Mouse (Mus musculus): ENCODE measurements around the gene Thrsp. TPM values are rescaled to one million over a fixed set of nuclear protein-coding genes. Genes with fewer than 3 reads are reported as not detected.

Gene Thrsp
- polyA plus RNA-seq, 1 experiment from 2014 or later: 1.7 TPM

- no peaks in the 10 kb centered on the region for H3K4me1 ChIP-seq
- peaks cover 9% of the 10 kb centered on the region for H3K36me3 ChIP-seq
- H3K9ac ChIP-seq: no peak overlapping the region
- whole genome bisulfite sequencing: 42% methylated on average over 9 of the region's 9 CpGs
- ATAC-seq (ENCODE audit: insufficient read depth, low FRiP score, low read depth): no peak
- H3K4me2 ChIP-seq: no peak overlapping the region
- no peaks in the 10 kb centered on the region for H3K27me3 ChIP-seq (replicated peaks)
- no peaks in the 10 kb centered on the region for H3K9me3 ChIP-seq
- no peak overlapping the region for H3K4me3 ChIP-seq (replicated peaks)
- H3K27ac ChIP-seq: no peak overlapping the region
Observed at GRCm38 (mm10) chr7:97414915-97415687, 2.4 kb downstream of the Thrsp start.

GRCm38 (mm10) chr7:97414426-97414825 is 3.1 kb downstream of the Thrsp start:
- H3K4me1 ChIP-seq: no peaks in the 10 kb centered on the region
- no peak overlapping the region for H3K9ac ChIP-seq
- ATAC-seq (ENCODE audit: insufficient read depth, low FRiP score, low read depth): no peak
- no peaks in the 10 kb centered on the region for H3K27me3 ChIP-seq (replicated peaks)
- no peak overlapping the region for H3K4me2 ChIP-seq
- H3K4me3 ChIP-seq (replicated peaks): no peak overlapping the region
- WGBS: 83% methylated on average over 1 of the region's 1 CpGs
- no peak overlapping the region for H3K27ac ChIP-seq
- no peaks in the 10 kb centered on the region for H3K9me3 ChIP-seq
- H3K36me3 ChIP-seq: peaks cover 15% of the 10 kb centered on the region

- H3K9me3 ChIP-seq: no peaks in the 10 kb centered on the region
- ATAC-seq (ENCODE audit: insufficient read depth, low FRiP score, low read depth): no peak
- no peaks in the 10 kb centered on the region for H3K4me1 ChIP-seq
- WGBS: 94% methylated on average over 1 of the region's 1 CpGs
- peaks cover 20% of the 10 kb centered on the region for H3K36me3 ChIP-seq
- H3K4me3 ChIP-seq (replicated peaks): no peak overlapping the region
- H3K9ac ChIP-seq: no peak overlapping the region
- no peaks in the 10 kb centered on the region for H3K27me3 ChIP-seq (replicated peaks)
- H3K27ac ChIP-seq: no peak overlapping the region
- no peak overlapping the region for H3K4me2 ChIP-seq
Observed at GRCm38 (mm10) chr7:97413981-97414380, 3.5 kb downstream of the Thrsp start.

- 77% methylated on average over 3 of the region's 3 CpGs for WGBS
- Histone ChIP-seq H3K4me2 (no peak overlapping the region), H3K4me1 (peaks cover under 1% of the 10 kb centered on the region; the same call in 1 of the 2 replicates), H3K4me3 (replicated peaks) (no peak overlapping the region), H3K36me3 (peaks cover 21% of the 10 kb centered on the region), H3K9me3 (no peaks in the 10 kb centered on the region), H3K27ac (no peak overlapping the region), H3K9ac (no peak overlapping the region), H3K27me3 (replicated peaks) (no peaks in the 10 kb centered on the region)
- ATAC-seq (ENCODE audit: insufficient read depth, low FRiP score, low read depth): no peak
Observed at GRCm38 (mm10) chr7:97411575-97411974, 6.0 kb downstream of the Thrsp start.

- no peaks in the 10 kb centered on the region for H3K27me3 ChIP-seq (replicated peaks)
- H3K4me3 ChIP-seq (replicated peaks): no peak overlapping the region
- ATAC-seq (ENCODE audit: insufficient read depth, low FRiP score, low read depth): no peak
- H3K4me2 ChIP-seq: no peak overlapping the region
- peaks cover 21% of the 10 kb centered on the region for H3K36me3 ChIP-seq
- peaks cover 3% of the 10 kb centered on the region; the same call in 1 of the 2 replicates for H3K4me1 ChIP-seq
- no peak overlapping the region for H3K9ac ChIP-seq
- WGBS: 94% methylated on average over 2 of the region's 2 CpGs
- no peaks in the 10 kb centered on the region for H3K9me3 ChIP-seq
- no peak overlapping the region for H3K27ac ChIP-seq
Observed at GRCm38 (mm10) chr7:97411106-97411505, 6.4 kb downstream of the Thrsp start.

- Histone ChIP-seq H3K36me3 (peaks cover 28% of the 10 kb centered on the region), H3K27ac (no peak overlapping the region), H3K9ac (no peak overlapping the region), H3K27me3 (replicated peaks) (no peaks in the 10 kb centered on the region), H3K4me2 (no peak overlapping the region), H3K4me1 (peaks cover 3% of the 10 kb centered on the region; the same call in 1 of the 2 replicates), H3K4me3 (replicated peaks) (no peak overlapping the region), H3K9me3 (no peaks in the 10 kb centered on the region)
- ATAC-seq (ENCODE audit: insufficient read depth, low FRiP score, low read depth): no peak; the same call in 1 of the 2 replicates
- 54% methylated on average over 10 of the region's 10 CpGs for WGBS
Observed at GRCm38 (mm10) chr7:97407145-97407544, 10.4 kb downstream of the Thrsp start.

- H3K27ac ChIP-seq: peak within 1 kb of the TSS; percentile 84
- H3K4me2 ChIP-seq: peak within 1 kb of the TSS; percentile 58
- WGBS: under 1% methylated on average over 54 of the region's 54 CpGs
Observed at GRCm38 (mm10) chr7:97399960-97400715, 17.4 kb downstream of the Thrsp start, which contains the start of gene Ndufc2. Gene Ndufc2 (plus strand): TSS chr7:97400003.

GRCm38 (mm10) chr7:97398943-97399342 is 18.6 kb downstream of the Thrsp start:
- WGBS: 89% methylated on average over 6 of the region's 6 CpGs
- no peak for ATAC-seq (ENCODE audit: insufficient read depth, low FRiP score, low read depth)
- no peak overlapping the region for H3K9ac ChIP-seq
- H3K27me3 ChIP-seq (replicated peaks): no peaks in the 10 kb centered on the region
- H3K9me3 ChIP-seq: no peaks in the 10 kb centered on the region
- H3K4me3 ChIP-seq (replicated peaks): no peak overlapping the region
- H3K4me1 ChIP-seq: peaks cover 11% of the 10 kb centered on the region
- no peak overlapping the region for H3K4me2 ChIP-seq
- 0 out of 2 replicates have a peak, but pooled peaks cover 6% of the 10 kb centered on the region for H3K36me3 ChIP-seq
- no peak overlapping the region for H3K27ac ChIP-seq

More at GRCm38 (mm10) chr7:97399960-97400715, 17.4 kb downstream of the Thrsp start, which contains the start of gene Ndufc2:
- H3K9me3 ChIP-seq: no peaks in the 10 kb centered on the region
- 0 out of 2 replicates have a peak, but pooled peaks cover 6% of the 10 kb centered on the region for H3K36me3 ChIP-seq
- H3K27me3 ChIP-seq (replicated peaks): no peaks in the 10 kb centered on the region
- peaks cover 11% of the 10 kb centered on the region for H3K4me1 ChIP-seq
- H3K4me3 ChIP-seq (replicated peaks): peak within 1 kb of the TSS; percentile 87
- ATAC-seq (ENCODE audit: insufficient read depth, low FRiP score, low read depth): peak; percentile 83
- peak within 1 kb of the TSS; percentile 96 for H3K9ac ChIP-seq

- no peak overlapping the region for H3K9ac ChIP-seq
- 77% methylated on average over 2 of the region's 2 CpGs for WGBS
- peaks cover 20% of the 10 kb centered on the region for H3K36me3 ChIP-seq
- no peaks in the 10 kb centered on the region for H3K27me3 ChIP-seq (replicated peaks)
- no peak overlapping the region for H3K4me3 ChIP-seq (replicated peaks)
- ATAC-seq (ENCODE audit: insufficient read depth, low FRiP score, low read depth): no peak
- no peaks in the 10 kb centered on the region for H3K9me3 ChIP-seq
- no peaks in the 10 kb centered on the region for H3K4me1 ChIP-seq
- no peak overlapping the region for H3K4me2 ChIP-seq
- no peak overlapping the region for H3K27ac ChIP-seq
Observed at GRCm38 (mm10) chr7:97394375-97394774, 23.2 kb downstream of the Thrsp start.

GRCm38 (mm10) chr7:97392079-97392445 is 25.5 kb downstream of the Thrsp start:
- H3K9me3 ChIP-seq: no peaks in the 10 kb centered on the region
- no peak overlapping the region for H3K4me2 ChIP-seq
- H3K27me3 ChIP-seq (replicated peaks): no peaks in the 10 kb centered on the region
- ATAC-seq (ENCODE audit: insufficient read depth, low FRiP score, low read depth): no peak
- no peak overlapping the region for H3K4me3 ChIP-seq (replicated peaks)
- no peaks in the 10 kb centered on the region for H3K4me1 ChIP-seq
- 83% methylated on average over 6 of the region's 6 CpGs for WGBS
- no peak overlapping the region for H3K9ac ChIP-seq
- H3K27ac ChIP-seq: no peak overlapping the region
- peaks cover 33% of the 10 kb centered on the region for H3K36me3 ChIP-seq

- Histone ChIP-seq H3K9ac (no peak overlapping the region), H3K4me1 (no peaks in the 10 kb centered on the region), H3K4me2 (no peak overlapping the region), H3K27me3 (replicated peaks) (no peaks in the 10 kb centered on the region), H3K36me3 (peaks cover 35% of the 10 kb centered on the region), H3K27ac (no peak overlapping the region), H3K4me3 (replicated peaks) (no peak overlapping the region), H3K9me3 (no peaks in the 10 kb centered on the region)
- peak; percentile 35; the same call in 1 of the 2 replicates for ATAC-seq (ENCODE audit: insufficient read depth, low FRiP score, low read depth)
- 64% methylated on average over 13 of the region's 13 CpGs for WGBS
Observed at GRCm38 (mm10) chr7:97391293-97392078, 26.0 kb downstream of the Thrsp start.

Data from stomach, embryonic 15.5 days (tissue).